ENCODE assay signal across 8 mouse cellular contexts in the genomic region with DNA sequence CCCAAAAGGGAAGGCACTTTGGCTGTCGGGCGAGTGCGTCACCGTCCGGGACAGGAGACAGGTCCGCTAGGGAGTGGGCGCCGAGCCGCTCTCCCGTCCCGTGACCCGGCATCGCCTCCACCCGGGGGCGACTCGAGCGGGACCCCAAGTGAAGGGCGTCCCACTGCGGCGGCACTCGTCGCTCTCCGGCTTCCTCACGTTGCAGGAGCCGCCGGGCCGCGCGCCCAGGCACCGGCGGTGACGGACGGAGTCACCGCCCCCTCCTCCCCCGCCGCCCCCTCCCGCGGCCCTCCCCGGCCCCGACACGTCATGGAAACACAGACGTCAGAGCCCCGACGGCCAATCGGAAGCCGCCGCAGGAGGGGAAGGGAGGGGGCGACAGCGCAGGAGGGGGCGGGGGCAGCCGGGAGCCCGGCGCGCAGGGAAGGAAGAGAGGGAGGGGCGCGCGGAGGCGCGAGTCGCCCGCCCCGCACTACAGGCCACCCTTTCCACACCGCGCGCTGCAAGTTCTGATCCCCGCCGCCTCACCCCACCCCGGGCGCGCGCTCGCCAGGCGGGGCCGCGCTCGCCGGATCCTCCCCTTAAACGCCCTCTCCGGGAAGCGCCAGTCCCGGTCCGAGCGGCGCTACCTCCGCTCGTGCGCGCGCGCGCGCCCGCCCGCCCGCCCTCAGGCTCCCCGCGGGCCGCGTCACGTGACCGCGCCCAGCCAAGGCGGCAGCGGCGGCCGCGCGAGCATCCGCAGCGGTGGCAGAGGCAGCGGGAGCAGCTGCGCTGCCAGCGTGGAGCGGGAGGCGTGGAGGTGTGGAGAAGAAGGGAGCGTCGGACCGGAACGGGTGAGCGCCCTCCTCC. TPM values are rescaled to one million over a fixed set of nuclear protein-coding genes. Genes with fewer than 3 reads are reported as not detected.
DNase-seq lines count a peak whose midpoint lies in the region; ATAC-seq lines count a peak whose summit lies in the region.

A gene (plus strand): TSS at position 446 of the 849 bp plus-strand sequence.

- H3K9me3 ChIP-seq in hindbrain, embryonic 16.5 days (ENCODE audit: control insufficient read depth, low read length): no peaks in the 10 kb centered on the region

- H3K27ac ChIP-seq in hindbrain, embryonic 16.5 days (ENCODE audit: low read depth, low read length): peak within 1 kb of the TSS; percentile 99
- peak within 1 kb of the TSS; percentile 80 for H3K27ac ChIP-seq in macrophage

- H3K36me3 ChIP-seq in hindbrain, embryonic 16.5 days (ENCODE audit: control insufficient read depth, insufficient read depth, low read length): no peaks in the 10 kb centered on the region
- H3K36me3 ChIP-seq in macrophage (ENCODE audit: inconsistent target): no peaks in the 10 kb centered on the region

- peak; percentile 97 for DNase-seq in T-cell, adult 2 months (ENCODE audit: low spot score)
- DNase-seq in cerebellum, postnatal 36 days: peak; percentile 91 to 94
- peak; percentile 92 for DNase-seq in gastrocnemius, adult 18-20 months (ENCODE audit: low spot score)
- DNase-seq in left cerebral cortex, adult 18-20 months (ENCODE audit: low spot score in 2 of 2): peak; percentile 86 to 93
- DNase-seq in right cerebral cortex, adult 18-20 months: peak; percentile 94
- DNase-seq in urinary bladder, postnatal 10 days (ENCODE audit: low spot score): peak; percentile 87

- H3K79me2 ChIP-seq in macrophage (ENCODE audit: inconsistent target): peaks cover 38% of the 10 kb centered on the region

- peak within 1 kb of the TSS; percentile 82 for H3K4me2 ChIP-seq in hindbrain, embryonic 16.5 days (ENCODE audit: low read length)

- peak within 1 kb of the TSS; percentile 97 for H3K9ac ChIP-seq in hindbrain, embryonic 16.5 days (ENCODE audit: low read depth, low read length)

- H3K4me3 ChIP-seq in hindbrain, embryonic 16.5 days (ENCODE audit: low read length): peak within 1 kb of the TSS; percentile 98
- peak within 1 kb of the TSS; percentile 83 for H3K4me3 ChIP-seq in macrophage (ENCODE audit: inconsistent target)

- H3K27me3 ChIP-seq in hindbrain, embryonic 16.5 days (replicated peaks; ENCODE audit: control insufficient read depth, insufficient read depth, low read length): no peaks in the 10 kb centered on the region; the same call in 1 of the 2 replicates

- WGBS in hindbrain, embryonic 16.5 days: under 1% methylated on average over 55 of the region's 120 CpGs
- under 1% methylated on average over 80 of the region's 120 CpGs for WGBS in macrophage (ENCODE audit: missing documents)

- H3K4me1 ChIP-seq in hindbrain, embryonic 16.5 days (ENCODE audit: control insufficient read depth, insufficient read depth, low read depth, low read length): peaks cover 6% of the 10 kb centered on the region

- ATAC-seq in hindbrain, embryonic 16.5 days: peak; percentile 94

RNA-seq across cellular contexts. Expression of the gene that starts here (rescaled TPM):
- total RNA-seq in gastrocnemius, adult 18-20 months (2021): 10 to 100 TPM; 63.8 to 72.3 TPM
- polyA plus RNA-seq in hindbrain, embryonic 16.5 days (2015; fragmentation: Nextera tagmentation; extraction: Ambion mirVana): 308 and 330 TPM in 2 replicates
- 100 to 1,000 TPM; 656 to 703 TPM for total RNA-seq in left cerebral cortex, adult 18-20 months (2021)
- total RNA-seq in macrophage (2018; cell fraction: chromatin; rRNA removed): 1,000 to 10,000 TPM in 3 of 26 experiments, 100 to 1,000 TPM in 23; 379 to 1,083 (median 632) TPM
- 100 to 1,000 TPM in 22 of 26 experiments, 10 to 100 TPM in 4; 93.4 to 277 (median 163) TPM for total RNA-seq in macrophage (2018; cell fraction: cytosol; rRNA removed)
- total RNA-seq in macrophage (2018; cell fraction: nucleus; rRNA removed): 100 to 1,000 TPM; 320 to 861 (median 504) TPM
- 95.0 to 177 TPM (median 143 TPM) in 3 replicates for polyA plus RNA-seq in macrophage (2018)

Comparison
In these comparisons a context has a peak if more than half of its experiments do, and no peak if none do; other contexts are left out.
1. Peak in every context shown above with its lines: DNase-seq, ATAC-seq, H3K4me3 ChIP-seq and H3K27ac ChIP-seq.
2. RNA of the gene that starts here (total RNA-seq): 656 to 703 TPM in left cerebral cortex, adult 18-20 months; 63.8 to 72.3 TPM in gastrocnemius, adult 18-20 months; every median in the first group is over 4 times any median in the second.